Mouse (Mus musculus) liver, adult (tissue): ENCODE results near the gene Shc4.

Experiments used
- GATA4 ChIP-seq: IDR thresholded peaks from 2 replicates; pipeline ENCODE4 v1.6.1; 2014; ENCODE audit warnings: mild to moderate bottlenecking, low read length; ENCODE audit not compliant: insufficient replicate concordance

Shc4 gene

DNA sequence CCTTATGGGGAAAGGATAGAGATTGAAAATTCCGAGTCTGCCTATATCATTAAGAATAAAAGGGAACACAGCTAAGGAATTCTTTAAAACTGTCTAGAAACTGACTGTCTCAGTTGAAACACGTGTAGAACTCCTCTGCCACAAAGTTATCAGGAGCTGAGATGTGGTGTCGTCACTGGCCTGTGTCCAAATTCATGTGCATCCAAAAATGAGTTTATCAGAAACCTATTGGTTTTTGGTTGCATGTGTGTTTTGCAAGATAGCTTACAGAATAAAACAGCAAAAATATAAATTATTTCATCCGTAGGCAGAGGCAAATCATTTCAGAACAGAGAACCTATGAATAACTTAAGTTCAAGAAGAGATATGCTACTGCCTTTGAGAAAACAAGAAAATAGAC, 57.3 kb downstream of the Shc4 start:
- TF ChIP-seq GATA4 = no peak

DNA sequence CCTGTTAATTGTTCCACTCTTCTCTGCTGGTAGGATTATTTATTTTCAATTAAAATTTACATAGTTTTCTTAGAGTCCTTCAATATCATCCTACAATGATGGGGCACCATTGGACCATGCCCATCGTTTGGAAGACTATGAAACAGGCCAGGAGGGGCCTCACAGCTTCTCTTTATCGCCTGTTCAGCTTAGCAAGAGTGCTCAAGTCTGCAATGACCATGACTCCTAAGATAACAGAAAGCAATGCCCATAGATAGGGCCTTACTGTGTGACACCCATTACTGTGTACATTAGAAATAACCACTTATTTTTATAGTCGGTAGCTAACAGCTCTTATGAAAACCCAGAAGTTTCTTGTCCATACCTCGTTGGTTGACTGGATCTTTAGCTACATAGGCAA, 58.0 kb downstream of the Shc4 start:
- TF ChIP-seq GATA4 = no peak

DNA sequence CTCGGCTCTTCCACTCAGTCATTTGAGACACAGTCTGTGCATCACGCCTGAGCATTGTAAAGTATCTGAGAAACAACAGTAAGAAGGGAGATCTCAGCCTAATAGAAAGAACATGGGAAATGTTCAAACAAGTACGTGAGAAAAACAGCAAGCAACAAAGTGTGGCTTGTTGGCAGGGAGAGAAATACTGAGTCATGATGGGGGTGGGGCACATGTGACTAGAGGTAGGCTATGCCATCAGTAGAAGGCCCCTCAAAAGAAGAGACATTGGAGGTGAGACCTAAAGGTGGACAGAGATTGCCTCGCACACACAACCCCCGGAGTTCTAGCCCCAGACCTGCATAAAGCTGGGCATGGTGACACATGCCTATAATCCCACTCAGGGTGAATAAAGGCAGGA, 58.7 kb downstream of the Shc4 start:
- TF ChIP-seq GATA4 = no peak

DNA sequence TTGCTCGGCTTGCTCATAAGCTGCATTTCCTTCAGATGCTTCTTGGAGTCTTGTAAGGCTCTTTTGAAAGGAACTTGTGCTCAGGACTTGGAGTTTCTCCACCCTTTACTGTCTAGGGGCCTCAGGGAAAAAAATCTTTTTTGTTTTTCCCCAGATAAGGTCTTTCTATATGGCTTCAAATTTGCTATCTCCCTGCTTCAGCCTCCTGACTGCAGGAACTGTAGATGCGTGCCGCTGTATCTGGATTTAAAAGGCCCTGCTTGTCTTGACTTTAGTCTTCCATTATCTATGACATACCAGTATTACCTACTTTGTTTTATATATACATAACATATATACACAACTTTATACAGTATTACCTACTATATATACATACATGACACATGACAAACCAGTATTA, 61.4 kb downstream of the Shc4 start:
- TF ChIP-seq GATA4 = no peak

DNA sequence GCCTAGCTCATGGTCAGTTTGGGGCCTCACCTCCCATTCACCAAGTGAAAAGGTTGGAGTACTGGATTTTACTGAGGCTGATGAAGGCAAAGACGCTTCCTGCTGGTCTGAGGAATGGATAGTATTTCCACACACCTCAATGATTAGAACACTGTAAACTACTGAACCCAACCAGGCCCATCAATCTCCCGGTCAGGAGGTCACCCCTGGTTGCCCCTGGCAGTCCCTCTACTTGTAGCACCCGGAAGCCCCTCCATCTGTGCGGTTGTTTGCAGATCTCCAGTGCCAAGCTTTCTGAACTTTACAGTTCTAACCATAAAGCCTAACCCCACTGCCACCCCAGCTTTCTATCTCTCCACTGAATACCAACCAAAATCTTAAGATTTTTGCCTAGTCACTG, 62.8 kb downstream of the Shc4 start:
- TF ChIP-seq GATA4 = no peak

DNA sequence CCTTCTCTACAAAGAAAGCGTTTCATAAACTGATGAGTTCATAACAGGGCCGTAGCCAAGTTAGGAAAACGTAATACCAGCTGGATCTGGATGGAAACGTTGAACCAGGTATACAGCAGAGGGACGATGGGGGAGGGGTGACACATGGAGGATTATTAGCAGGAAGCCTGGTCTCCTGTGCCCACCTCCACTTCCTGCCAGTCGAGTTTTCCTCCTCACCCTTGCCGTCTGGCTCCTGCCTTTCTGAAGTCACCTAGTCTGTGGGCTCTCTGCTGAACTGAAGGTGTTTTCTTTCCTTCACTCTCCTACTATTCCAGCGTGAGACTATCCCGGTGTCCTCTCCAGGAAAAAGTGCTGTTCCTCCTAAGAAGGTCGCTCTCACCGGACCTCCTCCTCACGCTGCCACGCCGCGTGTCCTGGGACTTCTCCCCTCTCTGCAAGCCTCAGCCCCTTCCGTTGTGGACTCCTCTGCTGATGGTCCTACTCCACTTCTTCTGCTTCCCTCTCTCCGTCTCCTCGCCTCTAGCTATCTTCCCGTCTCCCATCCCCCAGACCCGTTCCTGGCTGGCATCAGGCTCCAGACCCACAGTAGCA, 63.3 kb downstream of the Shc4 start:
- TF ChIP-seq GATA4 = no peak

DNA sequence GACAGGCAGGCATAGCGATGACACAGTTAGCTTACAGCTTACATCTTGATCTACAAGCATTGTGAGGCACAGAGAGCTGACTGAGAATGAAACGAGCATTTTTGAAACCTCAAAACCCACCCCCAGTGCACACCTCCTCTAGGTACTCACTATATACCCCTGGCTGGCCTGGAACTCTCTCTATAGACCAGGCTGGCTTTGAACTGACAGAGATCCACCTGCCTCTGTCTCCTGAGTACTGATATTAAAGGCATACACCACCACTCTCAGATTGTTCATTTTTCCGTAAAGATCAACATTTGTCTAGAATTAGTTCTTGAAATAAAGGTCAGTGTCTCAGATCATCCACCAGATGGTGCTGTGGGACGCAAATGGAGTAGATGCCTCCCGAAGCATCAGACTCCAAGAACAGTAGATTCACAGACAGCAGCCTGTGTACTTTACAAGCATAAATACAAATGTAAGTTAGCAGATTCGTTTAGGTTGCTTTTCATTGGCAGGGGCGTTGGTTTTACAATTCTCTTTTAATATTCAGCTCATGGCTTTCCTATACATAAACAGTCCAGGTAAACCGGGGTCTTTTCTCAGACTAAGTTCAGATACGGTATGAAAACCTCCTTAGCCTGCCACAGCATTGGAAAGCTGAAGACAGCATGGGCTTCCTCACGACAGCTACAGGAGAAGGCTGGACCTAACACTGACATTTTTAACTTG, 64.0 kb downstream of the Shc4 start:
- TF ChIP-seq GATA4 = no peak

DNA sequence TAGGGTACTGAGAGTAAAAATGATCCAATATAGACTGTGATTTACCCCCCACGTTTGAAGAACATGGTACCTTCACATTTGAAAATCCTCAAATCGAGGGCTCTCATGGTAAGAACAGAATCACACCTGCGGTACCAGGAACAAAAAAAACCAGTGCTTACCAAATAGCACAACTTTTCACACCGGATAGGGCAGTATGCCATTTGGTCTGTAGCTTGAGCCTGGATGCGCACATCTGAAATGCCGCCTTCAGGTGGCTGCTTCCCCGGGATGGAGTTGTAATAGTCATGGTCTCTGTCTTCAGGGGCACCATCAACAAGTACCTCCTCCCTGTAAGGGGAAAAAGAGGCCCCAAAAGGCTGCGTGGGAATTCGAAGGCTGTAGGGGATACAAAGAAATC, 68.6 kb downstream of the Shc4 start:
- TF ChIP-seq GATA4 = no peak

DNA sequence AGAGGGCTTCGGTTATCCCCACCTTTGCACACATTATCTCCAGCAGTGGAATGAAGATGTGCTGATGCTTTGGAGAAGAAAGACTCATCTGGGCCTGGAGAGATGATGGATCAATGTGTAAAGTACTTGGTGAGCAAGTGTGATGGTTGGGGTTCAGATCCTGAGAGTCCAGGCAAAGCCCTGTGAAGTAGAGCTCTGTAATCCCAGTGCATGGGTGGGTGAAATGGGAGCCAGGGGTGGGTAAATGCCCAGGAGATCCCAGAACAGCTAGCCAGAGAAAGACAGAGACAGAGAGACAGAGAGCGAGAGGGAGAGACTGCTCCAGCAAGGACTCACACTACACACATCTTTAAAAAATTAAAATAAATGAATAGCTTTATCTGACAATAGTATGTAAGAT, 70.7 kb downstream of the Shc4 start:
- TF ChIP-seq GATA4 = no peak

DNA sequence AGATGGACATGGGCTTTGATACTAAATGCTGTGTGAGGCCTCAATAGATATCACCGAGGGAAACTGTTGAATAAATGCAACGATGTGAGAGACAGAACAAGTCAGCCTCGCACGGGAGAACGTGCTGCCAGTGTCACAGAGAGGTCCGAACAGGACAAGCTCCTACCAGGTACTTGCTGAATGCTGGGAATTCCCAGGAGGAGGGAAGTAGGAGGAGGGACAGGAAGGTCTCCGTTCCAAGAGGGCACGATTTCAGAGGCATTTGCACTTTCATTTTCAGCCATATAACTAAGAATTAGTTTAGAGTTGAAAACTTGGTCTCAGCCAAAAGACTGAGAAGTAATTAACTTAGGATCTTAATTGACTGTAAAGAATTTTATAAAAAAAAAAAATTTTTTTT, 72.4 kb downstream of the Shc4 start:
- TF ChIP-seq GATA4 = no peak

DNA sequence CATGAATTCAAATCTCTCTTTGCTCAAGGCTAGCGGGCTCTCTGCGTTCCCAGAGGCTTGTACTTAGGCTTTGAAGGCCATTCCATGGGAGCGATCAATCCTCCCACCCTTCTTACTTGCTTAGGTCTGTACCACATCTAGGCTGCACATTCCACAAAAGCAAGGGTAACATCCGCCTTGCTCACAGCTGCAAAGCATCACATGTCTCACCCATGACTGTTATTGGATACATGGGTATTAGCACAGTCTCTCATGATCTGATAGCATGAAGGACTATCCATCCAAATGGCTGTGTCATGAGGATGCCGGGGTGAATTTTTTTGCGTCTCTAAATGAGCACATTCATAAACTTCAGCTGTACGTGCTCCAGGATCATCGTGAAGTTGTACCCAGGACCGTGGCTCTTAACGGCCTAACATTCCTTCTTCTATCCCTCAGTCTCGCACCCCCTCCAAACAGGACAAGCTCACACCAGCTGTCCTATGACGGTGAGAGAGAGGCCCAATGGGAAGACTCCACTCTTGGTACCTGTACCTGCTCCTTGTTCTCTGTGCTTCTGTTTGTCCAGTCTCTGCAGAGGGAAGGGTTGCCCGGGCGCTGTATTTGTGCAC, 73.1 kb downstream of the Shc4 start:
- TF ChIP-seq GATA4 = no peak

DNA sequence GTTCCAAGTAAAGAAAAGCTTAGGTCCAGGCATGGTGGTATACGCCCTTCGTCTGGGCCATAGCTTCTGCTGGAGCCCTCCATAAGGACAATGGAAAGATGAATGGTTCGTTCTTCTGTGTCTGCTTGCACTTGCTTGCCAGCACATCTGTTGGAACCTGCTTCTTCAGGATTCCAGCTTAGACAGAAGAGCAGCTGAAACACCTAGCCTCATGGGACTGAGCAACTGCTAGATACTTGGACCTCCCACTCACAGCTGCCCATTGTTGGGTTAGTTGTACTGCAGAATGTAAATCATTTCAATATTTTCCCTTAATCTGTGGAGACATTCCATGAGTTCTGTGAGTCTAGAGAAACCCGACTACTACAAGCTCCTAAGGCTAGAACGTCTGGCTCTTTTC, 73.9 kb downstream of the Shc4 start:
- TF ChIP-seq GATA4 = no peak

DNA sequence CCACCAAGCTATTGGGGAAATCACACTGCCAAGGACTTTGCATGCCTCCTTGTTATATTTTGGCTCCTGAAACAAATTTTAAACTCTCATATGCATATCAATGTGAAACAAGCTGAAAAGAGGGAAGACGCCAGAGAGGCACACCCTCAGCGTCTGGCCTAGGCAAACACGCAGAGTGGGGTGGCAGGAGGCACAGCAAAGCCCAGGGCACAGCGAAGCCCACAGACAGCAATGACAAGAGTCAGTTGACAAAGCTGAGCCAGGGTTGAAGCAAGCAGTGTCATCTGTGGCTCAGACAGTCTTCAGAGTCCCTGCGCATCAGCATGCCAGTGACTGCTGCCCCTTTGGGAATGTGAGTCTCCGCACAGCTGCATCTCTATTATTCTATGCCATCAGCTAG, 79.0 kb downstream of the Shc4 start:
- no peak for TF ChIP-seq GATA4

DNA sequence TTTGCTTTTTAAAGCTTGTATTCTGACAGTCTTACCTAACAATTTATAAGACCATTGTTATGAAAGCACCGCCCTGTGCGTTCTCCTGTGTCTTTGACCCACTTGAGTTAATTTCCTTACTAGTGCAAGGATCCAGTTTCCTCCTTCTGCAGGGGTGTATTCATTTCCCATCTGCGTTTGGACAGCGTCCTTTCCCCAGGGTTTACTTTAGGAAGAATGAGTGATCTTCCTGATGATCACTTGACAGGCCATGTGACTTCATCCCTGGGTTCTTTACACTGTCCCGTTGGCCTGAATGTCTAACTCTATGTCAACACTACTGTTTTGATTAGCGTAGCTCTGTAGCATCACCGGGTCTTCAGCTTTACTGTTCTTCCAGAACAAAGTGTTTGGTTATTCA, 86.6 kb downstream of the Shc4 start:
- no peak for TF ChIP-seq GATA4

DNA sequence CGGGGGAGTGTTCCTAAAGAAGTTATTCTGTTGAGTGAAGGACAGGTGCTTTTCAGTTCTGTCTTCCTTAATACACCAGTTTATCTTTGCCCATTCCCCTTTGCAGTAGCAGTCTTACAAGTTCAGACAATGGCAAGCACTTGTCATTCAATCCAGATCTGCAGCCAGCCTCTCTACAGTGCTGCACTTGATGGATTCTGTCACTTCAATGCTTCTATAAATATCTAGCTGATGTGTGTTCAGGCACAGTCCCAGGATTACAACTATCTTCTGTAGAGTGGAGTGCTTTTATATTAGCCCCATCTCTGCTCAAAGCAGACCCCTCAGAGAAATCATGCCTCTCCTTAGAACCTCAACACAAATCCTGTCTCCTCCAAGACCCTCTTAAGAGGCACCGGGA, 93.9 kb downstream of the Shc4 start:
- TF ChIP-seq GATA4 = no peak

DNA sequence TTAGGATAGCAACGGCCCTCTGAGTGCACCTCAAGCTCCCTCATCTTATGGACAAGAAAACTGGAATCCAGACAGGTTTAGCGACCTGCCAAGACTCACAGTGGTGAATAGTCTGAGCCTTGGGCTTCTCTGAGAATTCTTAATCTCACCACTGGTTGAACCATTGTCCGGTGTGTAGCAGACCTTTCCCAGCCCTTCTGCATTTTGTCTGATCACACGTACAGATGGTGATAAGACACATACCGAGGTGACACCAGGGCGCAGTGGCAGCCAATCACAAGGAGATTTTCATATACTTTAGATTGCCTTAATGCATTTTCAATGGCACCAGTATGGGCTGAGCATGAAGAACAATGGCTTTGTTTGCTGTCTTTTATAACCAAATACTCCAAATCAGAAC, 95.5 kb downstream of the Shc4 start:
- TF ChIP-seq GATA4 = no peak

DNA sequence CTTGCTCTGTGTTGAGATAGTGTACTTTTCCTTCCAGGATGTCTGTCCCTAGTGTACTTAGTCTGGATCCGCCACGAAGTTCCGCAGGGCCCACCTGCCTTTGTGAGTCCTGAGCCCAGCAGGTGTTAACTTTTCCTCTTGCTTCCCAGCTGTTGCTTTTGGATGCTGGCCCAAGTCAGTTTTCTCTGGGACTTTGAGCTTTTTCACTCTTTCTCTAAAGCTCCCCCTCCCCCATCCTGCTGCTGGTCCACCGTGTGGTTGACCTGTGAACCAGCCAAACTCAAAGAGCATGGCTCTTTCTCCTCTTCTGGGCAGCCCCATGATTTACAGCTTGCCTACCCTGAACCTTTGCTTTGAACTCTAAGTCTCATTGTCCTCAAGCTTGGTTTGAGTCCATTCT, 97.4 kb downstream of the Shc4 start:
- TF ChIP-seq GATA4 = no peak
